Mouse (Mus musculus): ENCODE results near the gene Ptch1. TPM values are rescaled to one million over a fixed set of nuclear protein-coding genes. Genes with fewer than 3 reads are reported as not detected.

Ptch1 gene
- polyA plus RNA-seq (2015; fragmentation: Nextera tagmentation; extraction: Ambion mirVana): 13.8 and 17.2 TPM in 2 replicates

GRCm38 (mm10) chr13:63573256-63573835, at the start of gene Ptch1:
Gene Ptch1 (minus strand): TSS chr13:63573598.

DNA sequence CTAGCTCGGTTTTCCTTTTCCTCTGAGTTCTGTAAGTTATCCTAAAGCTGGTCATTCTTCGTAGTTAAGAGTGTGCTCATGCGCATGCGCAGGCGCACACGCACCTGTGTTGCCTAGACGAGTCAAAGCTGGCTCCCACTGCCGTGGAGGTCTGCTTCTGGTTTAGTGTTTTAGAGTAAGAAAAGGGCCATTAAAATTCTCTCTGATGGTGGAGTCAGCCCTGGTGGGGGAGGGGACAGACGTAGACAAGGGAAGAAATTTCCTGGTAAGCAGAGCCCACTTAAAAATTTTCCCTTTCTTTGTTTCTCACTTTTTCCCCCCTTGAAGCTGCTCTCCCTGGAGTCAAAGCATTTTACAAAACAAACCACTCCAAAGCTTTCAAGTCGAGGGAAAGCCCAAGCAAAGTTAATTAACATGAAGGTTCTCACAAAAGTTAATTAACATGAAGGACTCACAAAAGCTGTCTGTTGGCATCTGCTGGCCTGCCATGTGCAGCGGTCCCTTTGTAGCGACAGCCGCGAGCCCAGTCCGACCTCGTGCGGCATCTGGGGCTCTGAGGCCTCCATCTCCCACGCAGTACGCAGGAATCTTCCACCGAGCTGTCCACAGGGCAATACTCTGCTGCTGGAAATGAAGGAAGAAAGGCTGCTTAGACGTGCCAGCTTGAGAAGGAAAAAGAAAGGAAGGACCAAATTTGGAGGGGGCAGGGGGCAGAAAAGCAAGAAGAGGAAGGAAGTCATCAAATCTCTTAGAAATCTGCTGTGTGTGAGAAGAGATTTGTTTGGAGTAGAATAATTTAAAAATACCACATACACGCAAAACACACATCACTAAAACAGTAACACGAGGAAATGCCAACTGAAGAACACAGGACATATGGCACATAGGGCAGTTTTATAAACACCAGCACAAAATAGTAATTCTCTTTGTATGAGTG, 76.5 kb downstream of the Ptch1 start, which contains the start of gene Fancc:
Fancc (minus strand) TSS at position 633 of the 937 bp plus-strand sequence.

Other genes starting within 250 kb of the Ptch1 start
- gene Fancc, start 76.3 kb downstream of the Ptch1 start, polyA plus RNA-seq (2015; fragmentation: Nextera tagmentation; extraction: Ambion mirVana): 11.6 and 12.4 TPM in 2 replicates
- gene Ercc6l2, start 241.6 kb upstream of the Ptch1 start, polyA plus RNA-seq (2015; fragmentation: Nextera tagmentation; extraction: Ambion mirVana): 9.7 and 13.4 TPM in 2 replicates

Data from urinary bladder, postnatal 0 days (tissue).